Mouse (Mus musculus): ENCODE results near the gene Taok3. TPM values are rescaled to one million over a fixed set of nuclear protein-coding genes. Genes with fewer than 3 reads are reported as not detected.

The Taok3 gene
- polyA plus RNA-seq, 1 experiment from 2014 or later: 46.7 TPM

DNA sequence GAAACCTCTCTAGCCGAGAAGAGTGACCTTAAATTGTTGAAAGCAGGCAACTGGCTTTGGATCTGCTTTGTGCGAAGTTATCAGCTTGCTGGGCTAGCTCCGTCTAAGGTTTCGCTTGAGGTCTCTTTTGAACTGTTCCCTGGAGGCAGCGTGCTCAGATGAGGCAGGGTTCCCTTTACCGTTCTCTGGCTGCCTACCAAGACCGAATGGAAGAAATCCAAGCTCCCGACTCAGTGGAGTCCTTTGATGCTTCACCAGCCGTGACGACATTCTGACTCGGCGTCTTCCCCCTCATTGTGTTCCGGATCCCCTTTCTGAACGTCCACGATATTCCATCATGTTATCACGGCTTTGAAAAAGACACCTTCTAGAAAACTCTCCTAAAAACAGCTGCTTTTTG is 87.4 kb downstream of the Taok3 start:
- Histone ChIP-seq H3K4me1 (replicated peaks) (no peaks in the 10 kb centered on the region), H3K27ac (replicated peaks) (no peak overlapping the region), H3K4me2 (no peak overlapping the region), H3K9me3 (no peaks in the 10 kb centered on the region), H3K27me3 (no peaks in the 10 kb centered on the region), H3K4me3 (no peak overlapping the region), H3K9ac (no peak overlapping the region), H3K36me3 (peaks cover 65% of the 10 kb centered on the region)
- 81% methylated on average over 16 of the region's 16 CpGs for whole genome bisulfite sequencing
- no peak for ATAC-seq (ENCODE audit: low read depth)

DNA sequence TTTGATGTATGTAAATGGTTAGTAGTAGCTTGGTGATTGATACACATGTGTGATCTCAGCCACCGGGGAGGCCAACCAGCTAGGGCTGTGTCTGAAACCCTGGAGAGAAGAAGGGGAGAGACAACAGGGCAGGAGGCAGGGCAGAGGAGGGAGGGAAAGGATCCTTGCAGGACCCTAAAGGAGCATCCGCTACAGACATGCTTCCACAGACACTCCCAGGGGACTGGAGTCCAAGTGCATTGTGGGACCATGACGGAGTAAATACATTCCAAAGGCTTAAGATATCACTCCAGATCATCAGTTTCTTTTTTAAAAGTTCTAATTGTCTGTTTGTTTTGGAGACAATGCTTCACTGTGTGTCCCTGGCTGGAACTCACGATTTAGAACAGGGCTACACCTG is 94.1 kb downstream of the Taok3 start:
- no peak for ATAC-seq (ENCODE audit: low read depth)
- H3K36me3 ChIP-seq: peaks cover 33% of the 10 kb centered on the region
- H3K9me3 ChIP-seq: no peaks in the 10 kb centered on the region
- no peak overlapping the region for H3K9ac ChIP-seq
- no peaks in the 10 kb centered on the region for H3K27me3 ChIP-seq
- no peaks in the 10 kb centered on the region for H3K4me1 ChIP-seq (replicated peaks)
- 81% methylated on average over 4 of the region's 4 CpGs for WGBS
- no peak overlapping the region for H3K4me3 ChIP-seq
- H3K27ac ChIP-seq (replicated peaks): no peak overlapping the region
- no peak overlapping the region for H3K4me2 ChIP-seq

DNA sequence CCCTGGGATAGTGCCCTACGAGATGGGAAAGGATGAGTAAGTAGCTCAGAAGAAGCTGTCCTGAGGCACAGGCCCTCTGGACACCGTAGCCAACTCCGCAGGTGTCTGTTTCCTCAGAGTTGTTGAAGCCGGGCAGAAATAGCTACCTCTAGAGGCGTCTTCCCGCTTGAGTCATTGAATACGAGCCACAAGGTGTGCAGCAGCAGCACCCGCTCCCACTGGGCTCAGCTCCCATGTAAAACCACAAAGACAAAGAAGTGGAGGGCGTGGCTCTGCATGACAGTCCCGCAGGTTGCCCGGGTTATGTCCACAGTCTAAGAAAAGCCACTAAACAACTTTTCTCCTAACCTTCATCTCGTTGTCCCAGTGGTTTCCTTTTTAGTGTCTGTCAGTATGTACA is 111.1 kb downstream of the Taok3 start:
- Histone ChIP-seq H3K9ac (no peak overlapping the region), H3K4me3 (no peak overlapping the region), H3K36me3 (peaks cover 26% of the 10 kb centered on the region), H3K27me3 (no peaks in the 10 kb centered on the region), H3K9me3 (no peaks in the 10 kb centered on the region), H3K4me2 (no peak overlapping the region), H3K27ac (replicated peaks) (no peak overlapping the region), H3K4me1 (replicated peaks) (no peaks in the 10 kb centered on the region)
- ATAC-seq (ENCODE audit: low read depth): no peak
- 68% methylated on average over 12 of the region's 12 CpGs for WGBS

DNA sequence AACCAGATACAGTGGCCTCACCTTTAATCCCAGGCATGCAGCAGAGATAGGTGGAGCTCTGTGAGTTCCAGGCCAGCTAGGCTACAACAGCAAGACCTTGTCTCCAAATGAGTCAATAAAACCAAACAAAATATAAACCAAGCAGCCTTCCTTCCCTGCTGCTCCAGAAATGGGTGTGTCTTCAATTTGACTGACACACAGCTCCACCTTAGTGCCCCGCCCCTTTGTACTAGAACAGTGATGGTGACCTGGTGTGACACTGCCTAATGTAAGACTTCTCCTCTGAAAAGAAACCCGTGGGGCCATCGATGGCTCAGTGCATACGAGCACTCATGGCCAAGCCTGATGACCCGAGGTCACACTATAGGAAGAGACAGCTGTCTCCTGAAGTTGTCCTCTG is 116.6 kb downstream of the Taok3 start:
- ATAC-seq (ENCODE audit: low read depth): no peak
- H3K9me3 ChIP-seq: no peaks in the 10 kb centered on the region
- 78% methylated on average over 5 of the region's 5 CpGs for WGBS

DNA sequence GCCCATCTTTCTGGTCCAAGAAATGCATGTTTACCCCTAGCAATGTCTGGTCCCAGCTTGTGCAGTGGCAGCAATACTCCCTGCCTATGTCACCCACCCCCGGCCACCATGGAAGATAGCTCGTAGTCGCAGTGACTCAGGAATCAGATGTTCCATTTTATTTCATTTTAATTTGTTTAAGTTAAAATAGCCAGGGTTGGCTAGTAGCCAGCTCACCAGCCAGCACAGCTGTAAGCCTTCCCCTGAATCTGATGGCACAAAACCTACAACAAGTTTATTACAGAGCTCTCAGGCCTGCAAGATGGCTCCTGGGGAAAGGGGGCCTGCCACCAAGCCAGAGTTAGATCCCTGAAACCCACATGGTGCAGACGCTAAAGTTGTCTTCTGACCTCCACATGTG is 119.2 kb downstream of the Taok3 start:
- peak overlapping the region; percentile 9; the same call in 1 of the 2 replicates for H3K27ac ChIP-seq (replicated peaks)

More for the DNA sequence above, 116.6 kb downstream of the Taok3 start:
- Histone ChIP-seq H3K4me3 (no peak overlapping the region), H3K9ac (no peak overlapping the region), H3K27me3 (no peaks in the 10 kb centered on the region), H3K36me3 (peaks cover 9% of the 10 kb centered on the region; the same call in 1 of the 2 replicates), H3K4me1 (replicated peaks) (peaks cover 12% of the 10 kb centered on the region), H3K4me2 (no peak overlapping the region), H3K27ac (replicated peaks) (no peak overlapping the region)

DNA sequence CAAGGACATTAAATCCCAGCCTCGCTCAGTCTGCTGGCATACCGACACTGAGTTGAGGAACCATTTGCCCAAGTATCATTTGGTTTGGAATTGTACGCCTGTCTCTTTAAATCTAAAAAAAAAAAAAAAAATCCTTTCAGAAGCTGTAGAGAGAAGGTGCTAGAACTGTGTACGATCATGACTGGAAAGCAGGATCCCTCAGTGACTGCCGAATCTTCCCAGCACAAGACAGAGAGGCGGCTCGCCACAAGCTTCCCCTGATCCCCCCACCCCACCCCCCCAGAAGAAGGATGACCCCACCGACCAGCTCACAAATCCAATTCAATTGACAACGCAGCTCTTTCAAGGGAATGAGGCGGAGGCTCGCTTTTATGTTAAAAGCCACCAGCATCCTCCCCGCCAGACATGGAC is 120.4 kb downstream of the Taok3 start:
- H3K4me3 ChIP-seq: peak overlapping the region; percentile 66
- peak overlapping the region; percentile 96 for H3K27ac ChIP-seq (replicated peaks)
- WGBS: 1% methylated on average over 12 of the region's 12 CpGs
- H3K36me3 ChIP-seq: peaks cover 4% of the 10 kb centered on the region; the same call in 1 of the 2 replicates
- H3K4me1 ChIP-seq (replicated peaks): peaks cover 35% of the 10 kb centered on the region
- H3K27me3 ChIP-seq: no peaks in the 10 kb centered on the region
- peak; percentile 60 for ATAC-seq (ENCODE audit: low read depth)
- H3K9me3 ChIP-seq: no peaks in the 10 kb centered on the region
- peak overlapping the region; percentile 93 for H3K9ac ChIP-seq
- peak overlapping the region; percentile 73 for H3K4me2 ChIP-seq

More for the DNA sequence above, 119.2 kb downstream of the Taok3 start:
- 64% methylated on average over 4 of the region's 4 CpGs for WGBS
- Histone ChIP-seq H3K27me3 (no peaks in the 10 kb centered on the region), H3K4me1 (replicated peaks) (peaks cover 30% of the 10 kb centered on the region), H3K9me3 (no peaks in the 10 kb centered on the region), H3K9ac (no peak overlapping the region), H3K4me2 (no peak overlapping the region), H3K36me3 (peaks cover 9% of the 10 kb centered on the region; the same call in 1 of the 2 replicates), H3K4me3 (no peak overlapping the region)
- no peak for ATAC-seq (ENCODE audit: low read depth)

DNA sequence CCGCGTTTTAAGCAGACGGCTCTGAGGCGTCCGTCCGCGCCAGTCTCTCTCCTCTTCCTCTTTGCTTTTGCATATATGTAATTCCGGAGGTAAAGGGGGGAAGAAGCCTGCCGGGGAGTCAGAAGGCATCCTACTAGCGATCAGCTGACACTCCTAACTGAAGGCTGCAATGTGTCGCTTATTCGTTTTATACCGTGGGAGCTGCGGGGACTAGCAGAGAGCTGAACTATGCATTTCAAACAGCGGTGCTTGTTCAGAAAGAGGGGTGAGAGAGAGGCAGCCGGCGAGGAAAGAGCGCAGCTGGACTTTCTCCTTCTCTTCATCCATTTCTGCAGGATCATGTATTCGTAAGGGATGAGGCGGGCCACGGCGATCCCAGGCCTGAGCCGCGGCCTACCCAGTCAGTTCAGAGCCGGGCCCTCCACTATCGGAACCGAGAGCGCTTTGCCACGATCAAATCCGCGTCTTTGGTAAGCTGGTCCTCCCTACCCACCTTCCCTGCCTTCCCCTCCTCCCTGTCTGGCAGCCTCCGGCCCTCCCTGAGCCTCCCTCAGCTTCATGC is 120.9 kb downstream of the Taok3 start:
- H3K9me3 ChIP-seq: no peaks in the 10 kb centered on the region
- ATAC-seq (ENCODE audit: low read depth): peak; percentile 52
- peak overlapping the region; percentile 96 for H3K27ac ChIP-seq (replicated peaks)
- H3K36me3 ChIP-seq: peaks cover 4% of the 10 kb centered on the region; the same call in 1 of the 2 replicates
- peaks cover 35% of the 10 kb centered on the region for H3K4me1 ChIP-seq (replicated peaks)
- under 1% methylated on average over 32 of the region's 32 CpGs for WGBS
- peak overlapping the region; percentile 73 for H3K4me2 ChIP-seq
- peak overlapping the region; percentile 93 for H3K9ac ChIP-seq
- no peaks in the 10 kb centered on the region for H3K27me3 ChIP-seq
- peak overlapping the region; percentile 66 for H3K4me3 ChIP-seq

DNA sequence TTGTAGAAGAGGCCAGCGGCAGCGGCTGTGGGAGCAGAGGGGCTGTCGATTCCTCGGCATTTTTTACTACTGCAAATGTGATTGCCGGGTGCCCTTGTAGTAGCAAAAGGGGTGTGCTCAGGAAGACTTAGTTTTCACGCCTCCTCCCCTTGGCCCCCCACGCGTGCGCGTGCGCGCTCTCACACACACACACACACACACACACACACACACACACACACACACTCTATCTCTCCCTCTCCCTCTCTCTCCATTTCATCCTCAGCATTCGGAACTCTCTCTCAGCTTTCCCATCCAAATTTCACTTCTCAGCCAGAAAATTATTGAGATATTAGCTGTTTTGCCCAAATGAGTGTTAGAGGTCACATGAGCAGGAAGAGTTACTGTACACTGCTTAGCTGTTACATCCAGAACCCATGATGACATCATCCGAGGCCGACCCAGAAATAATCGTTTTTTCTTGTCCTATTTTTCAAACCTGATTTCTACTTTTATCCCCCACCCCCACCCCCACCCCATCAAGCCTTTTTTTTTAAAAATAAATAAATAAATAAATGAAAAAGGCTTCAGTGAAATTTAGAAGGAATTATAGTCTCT is 122.1 kb downstream of the Taok3 start:
- peak overlapping the region; percentile 66 for H3K4me3 ChIP-seq
- peak overlapping the region; percentile 73 for H3K4me2 ChIP-seq
- WGBS: 38% methylated on average over 16 of the region's 16 CpGs
- ATAC-seq (ENCODE audit: low read depth): peak; percentile 54
- H3K9me3 ChIP-seq: no peaks in the 10 kb centered on the region
- H3K36me3 ChIP-seq: peaks cover 4% of the 10 kb centered on the region; the same call in 1 of the 2 replicates
- peaks cover 35% of the 10 kb centered on the region for H3K4me1 ChIP-seq (replicated peaks)
- H3K27ac ChIP-seq (replicated peaks): peak overlapping the region; percentile 96
- no peaks in the 10 kb centered on the region for H3K27me3 ChIP-seq
- H3K9ac ChIP-seq: peak overlapping the region; percentile 93

DNA sequence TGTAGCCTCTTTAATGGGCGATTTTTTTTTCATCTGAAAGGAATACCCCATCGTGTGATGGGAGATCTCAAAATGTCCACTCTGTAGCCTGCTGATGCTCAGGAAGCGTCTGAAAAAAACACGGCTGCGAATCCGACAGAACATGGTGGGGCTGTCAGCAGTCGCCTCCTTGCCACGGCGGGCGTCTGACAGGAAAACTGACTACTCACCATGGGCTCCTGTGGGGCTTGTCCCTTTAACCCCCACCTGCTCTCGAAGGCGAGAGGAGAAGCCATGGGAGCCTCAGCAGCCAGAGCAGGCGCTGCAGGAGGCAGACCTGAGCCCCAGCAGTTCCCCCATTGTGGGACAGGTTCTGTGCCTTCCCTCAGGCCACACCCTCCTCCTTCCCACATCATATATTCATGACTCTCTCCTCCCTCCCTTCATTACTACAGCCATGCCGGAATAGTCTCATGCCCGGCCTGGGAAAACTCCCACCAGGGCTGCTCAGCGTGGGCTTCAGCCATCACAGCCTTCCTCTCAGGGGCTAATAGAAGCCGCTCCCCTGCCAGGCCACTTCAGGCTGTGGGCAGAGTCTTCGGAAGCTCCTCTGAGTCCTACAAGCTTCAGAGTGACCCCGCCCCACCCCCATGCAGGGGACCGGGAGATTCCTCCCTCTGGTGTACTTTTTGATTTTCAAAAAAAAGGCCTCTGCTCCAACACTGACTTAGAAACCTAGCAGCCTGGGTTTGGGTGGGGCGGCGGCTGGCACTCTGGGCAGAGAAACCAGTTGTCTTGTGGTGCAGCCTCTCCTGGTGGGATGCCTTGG is 122.9 kb downstream of the Taok3 start:
- peak; percentile 40; the same call in 1 of the 2 replicates for ATAC-seq (ENCODE audit: low read depth)
- Histone ChIP-seq H3K9ac (peak overlapping the region; percentile 93), H3K4me1 (replicated peaks) (peaks cover 35% of the 10 kb centered on the region), H3K27ac (replicated peaks) (peak overlapping the region; percentile 96), H3K27me3 (no peaks in the 10 kb centered on the region), H3K4me2 (peak overlapping the region; percentile 73), H3K9me3 (no peaks in the 10 kb centered on the region), H3K4me3 (peak overlapping the region; percentile 66), H3K36me3 (peaks cover 4% of the 10 kb centered on the region; the same call in 1 of the 2 replicates)
- 22% methylated on average over 22 of the region's 22 CpGs for WGBS

DNA sequence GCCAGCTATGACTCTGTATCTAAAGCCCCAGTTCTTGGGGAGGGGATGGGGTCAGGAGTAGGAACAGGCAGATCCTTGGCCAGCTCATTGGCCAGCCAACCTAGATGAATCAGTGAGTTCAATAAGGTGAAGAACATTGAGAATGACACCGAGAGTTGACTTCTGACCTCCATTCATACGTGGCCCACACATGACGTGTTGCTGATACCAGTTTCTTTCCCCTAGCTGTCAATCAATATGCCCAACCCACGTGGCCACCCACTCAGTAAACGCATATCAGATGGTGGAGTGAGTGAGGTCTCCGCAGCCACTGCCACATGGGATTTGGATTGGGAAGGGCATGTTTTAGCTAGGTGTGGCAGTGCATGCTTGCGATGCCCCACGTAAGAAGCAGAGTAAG is 125.2 kb downstream of the Taok3 start:
- WGBS: 91% methylated on average over 8 of the region's 8 CpGs
- Histone ChIP-seq H3K9ac (no peak overlapping the region), H3K9me3 (no peaks in the 10 kb centered on the region), H3K36me3 (peaks cover 4% of the 10 kb centered on the region; the same call in 1 of the 2 replicates), H3K27me3 (no peaks in the 10 kb centered on the region), H3K4me2 (no peak overlapping the region), H3K27ac (replicated peaks) (no peak overlapping the region), H3K4me3 (no peak overlapping the region), H3K4me1 (replicated peaks) (peaks cover 31% of the 10 kb centered on the region)
- ATAC-seq (ENCODE audit: low read depth): no peak

DNA sequence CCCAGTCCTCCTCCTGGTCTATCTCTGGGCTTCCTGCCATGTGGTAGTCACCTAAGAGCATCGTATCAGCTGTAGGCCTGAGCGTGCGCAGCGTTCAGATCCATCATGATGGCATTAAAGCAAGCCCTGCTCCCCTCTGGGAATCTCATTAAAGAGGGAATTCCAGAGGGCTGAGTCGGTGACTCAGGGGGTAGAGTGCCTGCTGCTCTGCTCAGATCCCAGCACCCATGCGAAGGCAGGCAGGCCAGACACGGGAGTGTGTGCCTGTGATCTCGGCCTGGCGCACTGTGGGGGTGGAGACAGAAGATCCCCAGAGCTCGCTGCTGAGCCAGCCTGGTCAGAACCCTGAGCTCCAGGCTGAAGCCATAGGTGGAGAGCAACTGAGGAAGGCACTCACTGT is 128.4 kb downstream of the Taok3 start:
- Histone ChIP-seq H3K36me3 (peaks cover 32% of the 10 kb centered on the region), H3K27me3 (no peaks in the 10 kb centered on the region), H3K4me1 (replicated peaks) (peaks cover 20% of the 10 kb centered on the region), H3K27ac (replicated peaks) (no peak overlapping the region), H3K4me3 (no peak overlapping the region), H3K4me2 (no peak overlapping the region), H3K9ac (no peak overlapping the region), H3K9me3 (no peaks in the 10 kb centered on the region)
- no peak for ATAC-seq (ENCODE audit: low read depth)
- WGBS: 44% methylated on average over 10 of the region's 10 CpGs

DNA sequence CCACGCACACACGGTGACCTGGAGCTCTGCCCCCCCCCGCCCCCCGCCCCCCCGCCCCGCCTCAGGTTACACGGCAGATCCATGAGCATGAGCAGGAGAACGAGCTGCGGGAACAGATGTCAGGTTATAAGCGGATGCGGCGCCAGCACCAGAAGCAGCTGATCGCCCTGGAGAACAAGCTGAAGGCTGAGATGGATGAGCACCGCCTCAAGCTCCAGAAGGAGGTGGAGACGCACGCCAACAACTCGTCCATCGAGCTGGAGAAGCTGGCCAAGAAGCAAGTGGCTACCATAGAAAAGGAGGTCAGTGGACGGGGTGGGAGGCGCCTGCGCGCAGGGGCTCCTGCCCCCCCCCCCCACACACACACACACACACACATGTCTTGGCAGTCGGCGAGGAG is 130.9 kb downstream of the Taok3 start:
- H3K4me3 ChIP-seq: no peak overlapping the region
- no peak overlapping the region for H3K4me2 ChIP-seq
- H3K27ac ChIP-seq (replicated peaks): no peak overlapping the region
- peaks cover 53% of the 10 kb centered on the region for H3K36me3 ChIP-seq
- H3K4me1 ChIP-seq (replicated peaks): peaks cover 8% of the 10 kb centered on the region
- no peak for ATAC-seq (ENCODE audit: low read depth)
- 74% methylated on average over 23 of the region's 24 CpGs for WGBS
- no peak overlapping the region for H3K9ac ChIP-seq
- H3K27me3 ChIP-seq: no peaks in the 10 kb centered on the region
- no peaks in the 10 kb centered on the region for H3K9me3 ChIP-seq
